Mouse (Mus musculus): ENCODE data around the gene Itln1. TPM values are rescaled to one million over a fixed set of nuclear protein-coding genes. Genes with fewer than 3 reads are reported as not detected.
"Not testable (repeated sequence)": the region's sequence is repeated elsewhere in the genome, so short reads cannot be mapped to it uniquely, and the experiment has no call there.

The Itln1 gene
- total RNA-seq, 2 experiments from 2014 or later, result not detected

DNA sequence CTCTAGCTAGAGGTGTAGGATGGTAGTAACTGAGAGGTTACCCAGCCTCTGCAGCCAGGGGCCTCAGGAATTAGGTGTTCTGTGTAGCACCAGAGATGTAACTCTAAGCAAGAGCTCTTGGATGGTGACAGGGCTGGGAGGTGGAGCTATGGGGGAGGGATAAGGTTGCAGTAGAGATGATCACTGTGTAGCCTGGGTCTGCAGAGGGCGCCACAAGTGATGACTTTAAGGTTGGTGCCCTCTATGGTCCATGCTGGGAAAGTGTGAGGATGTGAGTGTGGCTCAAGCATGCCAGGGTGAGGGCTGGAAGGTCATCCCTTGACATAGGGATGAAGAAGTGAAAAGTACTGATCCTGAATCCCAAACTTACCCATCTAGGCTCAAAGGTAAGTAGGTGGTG lies 20.1 kb downstream of the Itln1 start:
- no peak for DNase-seq (ENCODE audit: extremely low spot score in 1 of 2, low spot score in 1 of 2)

DNA sequence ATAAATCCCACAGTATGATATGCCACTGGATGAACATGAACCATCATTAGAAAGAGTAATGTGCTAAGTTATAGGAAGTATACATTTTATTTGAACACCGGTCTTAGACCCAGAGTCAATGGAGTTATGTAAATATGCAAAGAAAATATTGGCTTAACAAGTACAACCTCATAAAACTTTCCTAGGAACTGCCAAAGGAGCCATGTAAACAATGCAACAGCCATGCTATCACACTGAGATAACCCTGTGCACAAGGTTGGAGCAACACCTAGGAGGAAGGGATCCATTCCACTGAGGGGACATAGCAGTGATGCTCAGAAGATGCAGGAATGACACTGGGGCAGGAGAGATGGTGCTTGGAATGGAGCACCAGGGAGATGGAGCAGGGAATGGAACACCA lies 21.3 kb downstream of the Itln1 start:
- DNase-seq (ENCODE audit: extremely low spot score in 1 of 2, low spot score in 1 of 2), result no peak

DNA sequence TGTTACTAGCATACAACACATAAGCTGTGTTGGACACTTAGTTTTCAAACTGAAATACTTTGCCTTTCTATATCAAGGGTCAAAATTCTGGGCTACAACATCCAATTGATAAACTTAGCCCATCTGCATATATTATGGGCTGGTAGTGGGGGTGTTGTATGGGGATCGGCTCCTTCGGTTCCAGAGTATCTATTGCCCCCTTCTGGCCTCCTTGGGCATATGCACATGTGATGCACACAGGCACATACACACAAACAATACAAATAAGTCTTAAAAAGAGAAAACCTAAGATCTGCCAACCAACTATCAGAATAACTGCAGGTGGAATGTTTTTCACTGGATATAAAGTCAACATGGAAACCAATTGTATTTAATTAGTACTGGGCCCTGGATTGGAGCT lies 21.9 kb downstream of the Itln1 start:
- DNase-seq (ENCODE audit: extremely low spot score in 1 of 2, low spot score in 1 of 2), result no peak

DNA sequence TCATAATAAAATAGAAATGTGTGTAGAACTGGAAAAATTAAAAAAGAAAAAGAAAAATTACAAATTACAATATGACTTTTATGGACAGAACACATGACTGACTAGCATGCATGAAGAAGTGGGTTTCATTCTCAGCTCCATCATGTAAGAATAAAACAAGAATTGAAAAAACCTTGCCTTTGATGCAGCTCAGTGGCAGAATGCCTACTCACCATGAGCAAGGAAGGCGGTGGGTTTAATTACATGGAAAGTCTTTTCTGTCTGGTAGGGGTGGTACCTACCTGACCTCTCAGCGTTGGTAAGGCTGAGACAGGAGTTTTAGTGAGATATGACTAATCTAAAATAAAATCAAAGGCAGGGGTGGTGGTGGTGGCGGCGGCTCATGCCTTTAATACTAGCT lies 30.5 kb downstream of the Itln1 start:
- no peak for DNase-seq (ENCODE audit: extremely low spot score in 1 of 2, low spot score in 1 of 2)

DNA sequence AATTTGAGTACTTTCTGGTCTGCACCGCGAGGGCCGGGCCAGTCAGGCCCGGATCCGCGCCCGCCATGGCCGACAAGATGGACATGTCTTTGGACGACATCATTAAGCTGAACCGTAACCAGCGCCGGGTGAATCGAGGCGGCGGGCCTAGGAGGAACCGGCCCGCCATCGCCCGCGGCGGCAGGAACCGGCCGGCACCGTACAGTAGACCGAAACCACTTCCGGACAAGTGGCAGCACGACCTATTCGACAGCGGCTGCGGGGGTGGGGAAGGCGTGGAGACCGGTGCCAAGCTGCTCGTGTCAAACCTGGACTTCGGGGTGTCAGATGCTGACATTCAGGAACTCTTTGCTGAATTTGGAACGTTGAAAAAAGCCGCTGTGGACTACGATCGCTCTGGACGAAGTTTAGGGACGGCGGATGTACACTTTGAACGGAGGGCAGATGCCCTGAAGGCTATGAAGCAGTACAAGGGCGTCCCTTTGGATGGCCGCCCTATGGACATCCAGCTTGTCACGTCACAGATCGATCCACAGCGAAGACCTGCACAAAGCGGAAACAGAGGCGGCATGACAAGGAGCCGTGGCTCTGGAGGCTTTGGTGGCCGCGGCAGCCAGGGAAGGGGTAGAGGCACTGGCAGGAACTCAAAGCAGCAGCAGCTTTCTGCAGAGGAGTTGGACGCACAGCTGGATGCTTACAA lies 31.4 kb downstream of the Itln1 start:
- DNase-seq (ENCODE audit: extremely low spot score in 1 of 2, low spot score in 1 of 2), result peak; percentile 52 to 58

DNA sequence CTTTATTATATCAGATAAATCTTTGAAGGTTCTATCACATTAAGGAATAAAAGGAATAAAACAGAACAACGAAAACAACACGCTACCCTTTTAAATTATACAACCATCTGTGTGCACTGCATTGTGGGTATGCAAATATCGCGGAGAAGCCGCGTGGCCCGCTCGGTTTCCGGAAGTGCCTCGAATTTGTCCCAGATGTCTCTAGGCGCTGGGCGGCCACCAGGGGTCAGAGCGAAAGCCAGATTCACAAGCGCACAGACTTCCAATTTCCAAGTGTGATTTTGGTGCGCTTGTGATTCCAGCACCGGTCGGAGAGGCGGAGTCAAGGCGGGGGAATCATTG lies 31.9 kb downstream of the Itln1 start, which contains the start of gene Alyref2:
TSS of gene Alyref2 (plus strand) at position 229 of the 342 bp plus-strand sequence.
- peak; percentile 81 for DNase-seq (ENCODE audit: extremely low spot score in 1 of 2, low spot score in 1 of 2)

DNA sequence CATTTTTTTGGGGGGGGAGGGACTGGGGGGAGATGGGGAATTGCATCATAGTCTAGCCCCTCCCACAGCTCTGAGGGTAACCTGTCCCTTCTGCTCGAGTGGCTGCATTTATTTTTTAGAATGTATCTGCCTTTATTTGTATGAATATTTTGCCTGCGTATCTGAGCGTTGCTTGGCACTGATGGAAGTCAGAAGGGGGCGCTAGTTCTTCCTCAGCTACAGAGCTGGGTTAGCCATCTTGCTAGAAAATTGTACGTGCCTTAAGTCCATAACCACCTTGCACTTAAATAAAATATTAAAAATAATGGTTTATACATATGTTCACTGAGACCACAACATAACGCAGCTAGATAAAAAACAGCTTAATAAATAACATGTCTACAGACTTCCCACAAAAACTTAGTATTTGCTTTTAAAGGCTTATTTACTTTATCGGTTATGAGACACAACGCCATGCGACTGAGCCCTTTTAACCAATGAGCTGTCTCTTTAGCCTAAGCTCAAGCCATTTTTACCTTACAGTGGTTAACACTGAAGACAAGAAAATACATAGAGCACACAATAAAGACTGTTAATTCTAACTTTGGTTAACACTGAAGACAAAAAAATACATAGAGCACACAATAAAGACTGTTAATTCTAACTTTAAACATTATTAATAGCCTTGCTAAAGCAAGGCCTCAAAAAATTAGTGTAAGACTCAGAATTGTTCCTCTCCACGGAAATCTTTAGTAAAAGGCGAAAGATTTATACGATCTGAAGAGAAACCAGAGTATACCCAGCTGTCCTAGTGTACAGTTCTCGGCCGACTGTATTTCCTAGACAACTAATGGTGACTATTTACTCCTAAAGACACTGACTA lies 32.5 kb downstream of the Itln1 start:
- no peak for DNase-seq (ENCODE audit: extremely low spot score in 1 of 2, low spot score in 1 of 2)

DNA sequence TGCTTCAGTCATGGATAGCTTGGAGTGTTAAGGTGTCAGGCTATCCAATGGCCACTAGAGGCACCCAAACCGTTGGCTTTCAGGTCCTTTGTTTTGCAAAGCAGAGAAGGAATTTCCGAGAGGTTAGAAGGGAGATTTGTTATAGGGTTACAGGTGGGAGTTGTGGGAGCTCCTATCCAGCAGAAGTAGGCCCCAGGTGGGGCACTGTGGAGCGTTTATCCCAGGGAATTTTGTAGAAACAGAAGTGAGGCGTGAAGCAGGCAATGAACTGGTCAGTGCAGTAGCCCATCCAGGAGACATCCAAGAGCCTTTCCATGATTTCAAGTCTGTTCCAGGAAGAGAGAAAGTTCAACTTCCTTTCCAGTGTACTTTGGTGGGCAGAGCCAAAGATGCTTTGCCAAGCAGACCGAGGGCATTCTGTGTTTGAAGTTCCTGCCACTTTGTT lies 33.4 kb downstream of the Itln1 start:
- no peak for DNase-seq (ENCODE audit: extremely low spot score in 1 of 2, low spot score in 1 of 2)

DNA sequence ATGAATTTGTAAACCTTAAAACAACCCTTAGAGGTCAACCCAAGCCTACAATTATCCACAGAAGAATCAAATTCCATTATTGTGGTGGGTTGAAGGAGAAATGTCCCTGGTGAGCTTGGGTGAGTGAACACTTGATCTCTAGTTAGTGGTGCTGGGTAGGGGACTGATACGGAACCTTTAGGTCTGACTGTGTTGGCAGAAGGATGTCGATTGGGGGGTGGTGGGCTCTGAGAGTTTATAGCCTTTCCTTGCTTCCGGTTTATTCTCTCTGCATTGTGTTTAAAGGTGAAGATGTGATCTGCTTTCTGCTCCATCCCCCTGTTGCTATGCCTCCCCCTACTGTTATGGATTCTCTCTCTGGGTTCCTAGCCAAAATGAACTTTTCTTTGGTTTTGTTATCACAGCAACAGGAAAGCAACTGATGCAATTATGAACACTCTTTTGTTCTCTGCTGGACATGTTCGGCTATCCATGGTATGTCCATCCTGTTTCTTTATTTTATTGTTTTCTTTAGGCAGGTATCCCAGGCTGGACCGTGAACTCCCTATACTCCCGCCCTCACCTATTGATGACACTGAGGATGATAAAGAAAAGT lies 34.0 kb downstream of the Itln1 start:
- DNase-seq (ENCODE audit: extremely low spot score in 1 of 2, low spot score in 1 of 2), result no peak

DNA sequence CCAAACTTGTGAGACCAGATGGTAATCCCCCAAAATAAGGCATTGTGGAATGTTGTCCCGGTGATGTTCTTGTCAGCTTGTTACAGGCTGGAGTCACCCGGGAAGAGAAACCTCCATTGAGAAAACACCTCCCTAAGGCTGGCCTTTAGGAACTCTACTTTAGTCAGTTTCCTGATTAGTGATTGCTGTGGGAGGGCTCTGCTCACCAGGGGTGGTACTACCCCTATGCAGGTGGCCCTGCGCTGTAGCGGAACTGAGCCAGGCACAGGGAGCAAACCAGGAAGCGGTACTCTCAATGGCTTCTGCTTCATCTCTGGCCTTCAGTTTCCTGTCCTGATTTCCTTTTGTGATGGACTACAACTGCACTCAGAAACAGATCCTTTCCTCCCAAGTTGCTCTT lies 35.2 kb downstream of the Itln1 start:
- DNase-seq (ENCODE audit: extremely low spot score in 1 of 2, low spot score in 1 of 2), result no peak

DNA sequence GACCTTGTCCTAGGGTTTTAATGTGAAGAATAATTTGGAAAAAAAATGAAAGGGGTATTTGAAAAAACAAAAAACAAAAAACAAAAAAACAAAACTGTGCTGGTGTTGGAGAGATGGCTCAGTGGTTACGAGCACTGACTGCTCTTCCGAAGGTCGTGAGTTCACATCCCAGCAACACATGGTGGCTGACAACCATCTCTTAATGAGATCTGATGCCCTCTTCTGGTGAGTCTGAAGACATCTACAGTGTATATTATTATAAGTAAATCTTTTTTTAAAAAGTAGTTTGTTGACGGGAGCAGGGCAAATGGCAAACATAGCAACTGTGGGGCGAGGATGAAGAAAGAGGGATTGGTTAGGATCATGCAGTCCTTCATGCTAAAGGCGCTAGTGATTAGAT lies 39.7 kb downstream of the Itln1 start:
- DNase-seq (ENCODE audit: extremely low spot score in 1 of 2, low spot score in 1 of 2), result no peak

DNA sequence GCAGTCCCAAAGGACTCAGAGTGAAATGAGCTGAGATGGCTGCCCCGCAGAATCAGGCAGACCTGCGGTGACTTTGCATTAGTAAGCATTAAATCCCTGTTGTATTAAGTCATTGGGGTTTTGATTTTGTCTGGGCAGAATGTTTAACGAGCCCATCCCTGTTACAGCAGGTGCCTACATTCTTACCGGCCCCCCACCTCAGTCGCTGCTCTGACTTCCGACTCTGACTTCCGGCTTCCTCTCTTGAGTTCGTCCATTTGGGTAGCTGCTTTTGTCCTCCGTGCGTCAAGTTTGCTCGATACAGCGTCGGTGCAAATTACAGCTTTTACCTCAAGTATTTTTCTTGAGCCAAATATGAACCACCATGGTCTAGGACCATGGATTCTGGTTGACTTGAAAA lies 40.9 kb downstream of the Itln1 start:
- no peak for DNase-seq (ENCODE audit: extremely low spot score in 1 of 2, low spot score in 1 of 2)

DNA sequence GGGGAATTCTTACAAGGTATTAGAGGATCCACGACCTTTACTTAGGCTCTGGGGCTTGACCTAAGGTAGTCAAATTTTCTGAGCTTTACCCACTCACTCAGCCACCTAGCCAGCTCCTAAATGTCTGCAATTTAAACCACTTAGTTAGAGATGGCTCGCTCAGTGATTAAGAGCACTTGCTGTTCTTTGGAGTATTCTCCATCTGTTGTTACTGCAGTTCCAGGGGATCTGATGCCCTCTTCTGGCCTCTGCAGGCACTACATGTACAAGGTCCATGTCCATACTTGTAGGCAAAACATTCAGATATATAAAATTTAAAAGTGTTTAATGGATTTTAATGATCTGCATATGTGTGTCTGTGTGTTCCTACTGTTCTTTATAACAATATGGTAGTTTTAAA lies 56.1 kb downstream of the Itln1 start:
- DNase-seq (ENCODE audit: extremely low spot score in 1 of 2, low spot score in 1 of 2), result peak; percentile 48 to 81

DNA sequence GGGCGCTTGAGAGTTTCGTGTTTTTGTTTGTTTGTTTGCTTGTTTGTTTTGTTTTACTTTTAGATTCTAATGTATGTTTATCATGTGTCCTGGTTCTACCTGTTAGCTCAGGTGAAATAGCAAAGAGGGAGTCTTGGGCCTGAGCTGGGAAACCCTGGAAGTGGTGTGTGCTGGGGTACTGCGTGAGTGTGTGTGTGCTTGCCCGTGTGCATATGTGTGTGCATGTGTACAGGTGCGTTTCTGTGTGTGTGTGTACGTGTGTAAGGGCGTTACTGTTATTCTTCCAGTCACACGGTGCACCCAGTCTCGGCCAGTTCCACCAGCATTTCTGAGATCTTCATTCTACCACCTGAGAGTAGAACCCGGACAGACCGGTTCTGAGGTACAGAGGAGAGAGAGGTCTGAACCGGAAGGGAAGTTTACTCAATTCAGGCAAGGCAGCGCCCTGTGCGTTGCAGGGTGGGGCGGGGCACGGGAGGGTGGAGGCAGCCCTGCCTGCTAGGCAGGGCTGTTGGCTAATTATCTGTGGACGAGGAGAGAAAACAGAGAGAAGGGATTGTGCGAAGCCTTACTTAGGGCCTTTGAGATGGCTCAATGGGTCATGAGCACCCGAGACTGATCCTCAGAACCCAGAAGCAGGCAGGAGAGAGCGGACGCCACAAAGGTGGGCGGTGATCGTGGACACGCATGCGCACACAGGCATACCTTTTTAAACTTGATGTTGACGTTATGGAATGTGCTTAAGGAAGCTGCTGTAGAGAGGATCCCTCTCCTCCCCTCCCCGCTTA lies 57.1 kb downstream of the Itln1 start:
- no peak for DNase-seq (ENCODE audit: extremely low spot score in 1 of 2, low spot score in 1 of 2)

DNA sequence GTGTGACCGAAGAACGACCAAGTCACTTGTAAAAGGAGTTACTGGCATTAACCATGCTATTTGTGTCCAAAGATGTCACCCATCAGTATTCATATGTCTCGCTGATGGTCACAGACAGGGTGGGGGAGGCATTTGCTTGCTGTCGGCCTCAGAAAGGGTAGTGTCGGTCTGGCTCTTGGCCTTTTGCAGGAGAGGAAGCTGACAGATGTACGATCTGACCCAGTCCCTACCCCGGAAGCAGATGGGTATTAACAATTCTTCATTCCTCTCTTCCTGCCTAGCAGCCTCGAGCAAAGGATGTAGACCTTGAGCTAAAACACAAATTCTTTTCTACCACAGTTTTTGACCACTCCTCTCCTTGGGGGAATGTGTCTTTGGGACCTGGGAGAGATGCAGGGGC lies 58.0 kb downstream of the Itln1 start:
- no peak for DNase-seq (ENCODE audit: extremely low spot score in 1 of 2, low spot score in 1 of 2)

DNA sequence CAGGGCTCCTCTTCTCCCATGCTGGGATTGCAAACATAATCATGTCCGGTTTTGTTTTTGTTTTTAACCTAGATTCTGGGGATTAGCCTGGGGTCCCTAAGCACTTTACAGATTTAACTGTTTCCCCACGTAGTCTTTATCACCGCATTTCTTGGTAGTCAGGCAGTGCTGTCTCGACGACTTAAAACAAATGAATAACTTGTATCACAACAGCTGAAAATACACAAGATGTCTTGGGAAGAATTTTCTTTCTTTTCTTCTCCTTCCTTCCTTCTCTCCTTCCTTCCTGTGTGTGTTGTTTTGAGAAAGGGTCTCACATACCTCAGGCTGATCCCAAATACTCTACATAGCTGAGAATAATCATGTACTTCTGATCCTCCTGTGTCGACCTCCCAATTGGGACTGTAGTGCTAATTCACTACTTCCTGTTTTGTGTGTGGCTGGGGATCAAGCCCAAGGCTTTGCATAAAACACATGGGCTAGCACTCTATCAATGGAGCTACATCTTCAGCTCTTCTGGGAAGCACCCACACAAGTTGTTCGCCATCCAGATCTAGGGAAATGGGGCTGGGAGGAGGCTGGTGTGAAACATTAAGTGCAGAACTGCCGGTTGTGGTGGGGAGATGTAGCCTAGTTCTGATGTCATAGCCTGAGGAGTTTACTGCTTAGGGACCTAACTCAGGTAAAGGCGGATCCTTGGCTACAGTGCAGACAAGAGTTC lies 61.0 kb downstream of the Itln1 start:
- no peak for DNase-seq (ENCODE audit: extremely low spot score in 1 of 2, low spot score in 1 of 2)

DNA sequence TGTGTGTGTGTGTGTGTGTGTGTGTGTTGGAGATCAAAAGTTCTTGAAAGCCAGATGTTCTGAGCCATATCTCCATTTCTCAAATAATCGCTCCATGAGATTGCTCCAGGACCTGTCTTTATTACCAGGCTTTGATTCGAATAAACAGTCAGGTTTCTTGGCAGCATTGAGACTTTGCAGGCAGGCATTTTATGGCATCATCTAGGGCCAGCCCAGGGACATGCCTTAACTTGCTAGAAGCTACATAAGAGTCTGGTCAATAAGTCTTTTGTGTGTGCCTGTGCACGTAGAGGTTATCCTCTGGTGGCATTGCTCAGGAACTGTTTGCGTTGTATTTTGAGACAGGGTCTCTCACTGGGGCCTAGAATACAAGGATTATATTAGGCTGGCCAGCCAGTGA lies 61.6 kb downstream of the Itln1 start:
- DNase-seq (ENCODE audit: extremely low spot score in 1 of 2, low spot score in 1 of 2), result no peak

DNA sequence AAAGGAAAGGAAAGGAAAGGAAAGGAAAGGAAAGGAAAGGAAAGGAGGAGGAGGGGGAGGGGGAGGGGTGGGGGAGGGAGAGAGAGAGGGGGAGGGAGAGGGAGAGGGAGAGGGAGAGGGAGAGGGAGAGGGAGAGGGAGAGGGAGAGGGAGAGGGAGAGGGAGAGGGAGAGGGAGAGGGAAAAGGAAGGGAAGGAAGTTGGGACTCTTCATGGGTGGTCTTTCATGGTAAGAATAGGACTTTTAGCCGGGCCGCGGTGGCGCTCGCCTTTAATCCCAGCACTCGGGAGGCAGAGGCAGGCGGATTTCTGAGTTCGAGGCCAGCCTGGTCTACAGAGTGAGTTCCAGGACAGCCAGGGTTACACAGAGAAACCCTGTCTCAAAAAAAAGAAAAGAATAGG lies 63.2 kb downstream of the Itln1 start:
- not testable (repeated sequence) for DNase-seq (ENCODE audit: extremely low spot score in 1 of 2, low spot score in 1 of 2)

DNA sequence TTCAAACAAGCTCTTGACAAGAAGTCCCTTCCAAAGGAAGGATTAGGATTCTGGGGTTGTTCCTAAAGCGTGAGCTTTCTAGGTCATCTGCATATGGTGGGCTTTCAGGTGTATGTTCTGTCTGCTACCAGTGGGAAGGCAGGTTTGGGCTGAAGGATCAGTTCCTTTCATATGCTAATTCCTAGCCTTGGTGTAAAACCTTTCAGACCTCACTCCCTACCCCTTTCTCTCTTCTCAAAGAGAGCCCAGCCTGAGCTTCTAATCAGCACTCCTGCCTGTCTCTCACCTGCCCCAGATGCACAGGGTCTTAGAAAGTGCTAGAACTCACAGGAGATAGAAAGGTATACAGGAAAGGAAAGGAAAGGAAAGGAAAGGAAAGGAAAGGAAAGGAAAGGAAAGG lies 63.6 kb downstream of the Itln1 start:
- DNase-seq (ENCODE audit: extremely low spot score in 1 of 2, low spot score in 1 of 2), result no peak

DNA sequence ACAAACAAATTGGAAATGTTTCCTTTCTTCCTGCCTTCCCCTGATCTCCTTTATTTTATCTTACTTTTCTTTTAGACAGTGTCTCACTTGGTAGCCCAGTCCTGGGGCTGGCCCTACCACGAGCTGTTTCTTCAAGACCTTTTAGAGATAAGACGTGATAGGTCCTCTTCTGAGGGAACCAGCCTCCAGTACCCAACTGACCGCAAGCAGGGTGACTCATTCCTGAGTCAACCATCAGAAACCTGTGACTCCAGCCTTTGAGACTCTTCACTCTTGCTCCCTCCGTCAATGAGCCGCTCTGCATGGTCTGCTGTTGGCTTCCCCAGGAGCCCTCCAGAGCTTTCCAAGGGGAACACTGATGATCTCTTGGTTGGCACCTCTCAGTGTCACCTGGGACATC lies 64.2 kb downstream of the Itln1 start:
- DNase-seq (ENCODE audit: extremely low spot score in 1 of 2, low spot score in 1 of 2), result no peak

Measured in layer of hippocampus, postnatal 25 days (tissue).